Mouse (Mus musculus) myocyte (in vitro differentiated cells): ENCODE measurements around the gene Mov10. TPM values are rescaled to one million over a fixed set of nuclear protein-coding genes. Genes with fewer than 3 reads are reported as not detected.

Experiments
- H3K27me3 ChIP-seq: one replicate; pipeline ENCODE4 v1.6.1; 2011; ENCODE audit not compliant: control insufficient read depth, insufficient read depth, insufficient read length
- H3K36me3 ChIP-seq: one replicate; pipeline ENCODE4 v1.6.1; 2011; ENCODE audit not compliant: control insufficient read depth, insufficient read depth
- H3K4me2 ChIP-seq: one replicate; pipeline ENCODE4 v1.6.1; 2011; ENCODE audit warnings: low read depth, control low read depth
- H3K4me3 ChIP-seq: one replicate; pipeline ENCODE4 v1.5.1; 2011; ENCODE audit warnings: mild to moderate bottlenecking, control low read depth, moderate library complexity
- H3K79me2 ChIP-seq: one replicate; pipeline ENCODE4 v1.6.1; 2011; ENCODE audit not compliant: control insufficient read depth, insufficient read depth
- H3ac ChIP-seq: one replicate; pipeline ENCODE4 v1.6.1; 2011; ENCODE audit not compliant: control insufficient read depth, insufficient read length
- CEBPB ChIP-seq: IDR thresholded peaks from 2 replicates; pipeline ENCODE4 v1.6.1; 2011; ENCODE audit warnings: mild to moderate bottlenecking, moderate library complexity; ENCODE audit not compliant: poor library complexity, insufficient read depth, severe bottlenecking
- E2F4 ChIP-seq: IDR thresholded peaks from one replicate; pipeline ENCODE4 v1.6.1; 2011; ENCODE audit warnings: mild to moderate bottlenecking, control low read depth, moderate library complexity; ENCODE audit not compliant: insufficient read depth
- MAX ChIP-seq: IDR thresholded peaks from one replicate; pipeline ENCODE4 v1.6.1; 2011; ENCODE audit warnings: low read depth, mild to moderate bottlenecking, control low read depth
- MYOD1 ChIP-seq, 3 experiments: IDR thresholded peaks; one replicate each; pipeline ENCODE4 v1.6.1; 2011; ENCODE audit warnings: control low read depth in 2 of 3, low read depth in 2 of 3, mild to moderate bottlenecking in 2 of 3, moderate library complexity in 1 of 3; ENCODE audit not compliant: insufficient read length in 2 of 3, control insufficient read depth in 1 of 3
- MYOG ChIP-seq, 3 experiments: IDR thresholded peaks; one replicate each; pipeline ENCODE4 v1.6.1; 2011; ENCODE audit warnings: control low read depth in 2 of 3, low read depth in 2 of 3, mild to moderate bottlenecking in 2 of 3; ENCODE audit not compliant: insufficient read length in 2 of 3, control insufficient read depth in 1 of 3, insufficient read depth in 1 of 3
- POLR2A ChIP-seq: IDR thresholded peaks from one replicate; pipeline ENCODE4 v1.6.1; 2011; ENCODE audit warnings: low read depth, mild to moderate bottlenecking, control low read depth, moderate library complexity; ENCODE audit not compliant: insufficient read length
- POLR2AphosphoS2 ChIP-seq: IDR thresholded peaks from one replicate; pipeline ENCODE4 v1.6.1; 2011; ENCODE audit warnings: low read depth, control low read depth; ENCODE audit not compliant: insufficient read length
- REST ChIP-seq: IDR thresholded peaks from one replicate; pipeline ENCODE4 v1.6.1; 2011; ENCODE audit warnings: mild to moderate bottlenecking, control low read depth, moderate library complexity; ENCODE audit not compliant: insufficient read depth, insufficient read length
- SRF ChIP-seq: IDR thresholded peaks from one replicate; pipeline ENCODE4 v1.6.1; 2011; ENCODE audit warnings: low read depth; ENCODE audit not compliant: control insufficient read depth, insufficient read length
- TCF12 ChIP-seq: IDR thresholded peaks from one replicate; pipeline ENCODE4 v1.6.1; 2011; ENCODE audit warnings: mild to moderate bottlenecking, control low read depth; ENCODE audit not compliant: poor library complexity, insufficient read depth, severe bottlenecking
- TCF3 ChIP-seq: IDR thresholded peaks from one replicate; pipeline ENCODE4 v1.6.1; 2011; ENCODE audit warnings: low read depth, control low read depth; ENCODE audit not compliant: insufficient read length
- USF1 ChIP-seq: IDR thresholded peaks from one replicate; pipeline ENCODE4 v1.6.1; 2011; ENCODE audit warnings: low read depth, mild to moderate bottlenecking, control low read depth, moderate library complexity
- polyA plus RNA-seq: library from polyadenylated mRNA; unstranded; fragments of >200 nt; fragmentation: generic; extraction: Trizol; gene quantifications from one replicate; pipeline ENCODE4 v1.2.1, GENCODE M21; 2012; ENCODE audit warnings: missing spikeins

Gene Mov10
- polyA plus RNA-seq, 1 experiment: 6.7 TPM

DNA sequence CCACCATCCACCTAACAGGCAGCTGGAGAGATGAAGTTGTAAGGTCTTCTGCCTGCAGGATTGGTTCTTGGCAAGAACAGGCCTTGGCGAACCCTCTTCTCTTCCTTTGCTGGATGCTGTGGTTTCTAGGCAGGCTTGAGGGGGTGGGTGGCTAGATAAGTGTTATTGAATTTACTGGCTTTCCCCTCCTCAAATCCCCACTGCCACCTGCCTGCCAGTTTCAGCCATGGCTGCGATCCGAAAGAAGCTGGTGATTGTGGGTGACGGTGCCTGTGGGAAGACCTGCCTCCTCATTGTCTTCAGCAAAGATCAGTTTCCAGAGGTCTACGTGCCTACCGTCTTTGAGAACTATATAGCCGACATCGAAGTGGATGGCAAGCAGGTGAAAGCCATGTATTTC lies 26.7 kb downstream of the Mov10 start:
- peaks cover 21% of the 10 kb centered on the region for H3K36me3 ChIP-seq
- H3K4me3 ChIP-seq: no peak overlapping the region
- no peak overlapping the region for H3ac ChIP-seq
- TF ChIP-seq MYOD1 (IDR thresholded peaks at IDR 0.05; ENCODE audit: control insufficient read depth in 1 of 3, insufficient read length in 2 of 3, low read depth in 2 of 3) (no peak), TCF12 (no peak), POLR2AphosphoS2 (no peak), REST (no peak), USF1 (no peak), MYOG (IDR thresholded peaks at IDR 0.05; ENCODE audit: control insufficient read depth in 1 of 3, insufficient read depth in 1 of 3, insufficient read length in 2 of 3, low read depth in 2 of 3) (no peak), CEBPB (no peak), MAX (no peak), POLR2A (no peak), TCF3 (no peak), E2F4 (no peak)
- H3K4me2 ChIP-seq: peak overlapping the region; percentile 95
- H3K79me2 ChIP-seq: peaks cover 40% of the 10 kb centered on the region
- no peaks in the 10 kb centered on the region for H3K27me3 ChIP-seq

DNA sequence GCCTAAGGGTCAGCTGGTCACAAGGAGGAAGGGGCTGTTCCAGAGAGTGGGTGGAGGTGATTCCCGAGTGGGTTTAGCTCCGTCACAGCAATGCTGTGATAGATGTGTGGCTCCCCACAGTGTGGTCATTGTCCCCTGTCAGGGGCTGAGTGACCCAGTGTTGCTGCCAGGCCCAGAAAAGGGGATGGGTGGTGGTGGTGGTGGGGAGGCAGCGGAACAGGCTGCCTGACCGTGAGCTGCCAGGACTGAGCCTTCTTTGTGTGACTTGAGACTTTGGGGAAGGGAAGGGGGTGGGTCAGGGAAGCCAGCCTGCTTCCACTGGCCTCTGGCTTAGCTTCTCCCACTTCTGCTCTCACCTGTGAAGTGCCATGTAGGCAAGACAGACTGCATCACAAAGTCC lies 27.3 kb downstream of the Mov10 start:
- no peaks in the 10 kb centered on the region for H3K27me3 ChIP-seq
- no peak overlapping the region for H3ac ChIP-seq
- peak overlapping the region; percentile 89 for H3K4me3 ChIP-seq
- H3K36me3 ChIP-seq: peaks cover 16% of the 10 kb centered on the region
- H3K4me2 ChIP-seq: peak overlapping the region; percentile 95
- TF ChIP-seq CEBPB (no peak), MYOG (IDR thresholded peaks at IDR 0.05; ENCODE audit: control insufficient read depth in 1 of 3, insufficient read depth in 1 of 3, insufficient read length in 2 of 3, low read depth in 2 of 3) (no peak), E2F4 (no peak), MYOD1 (IDR thresholded peaks at IDR 0.05; ENCODE audit: control insufficient read depth in 1 of 3, insufficient read length in 2 of 3, low read depth in 2 of 3) (no peak), POLR2AphosphoS2 (no peak), TCF12 (no peak)
- peaks cover 40% of the 10 kb centered on the region for H3K79me2 ChIP-seq

DNA sequence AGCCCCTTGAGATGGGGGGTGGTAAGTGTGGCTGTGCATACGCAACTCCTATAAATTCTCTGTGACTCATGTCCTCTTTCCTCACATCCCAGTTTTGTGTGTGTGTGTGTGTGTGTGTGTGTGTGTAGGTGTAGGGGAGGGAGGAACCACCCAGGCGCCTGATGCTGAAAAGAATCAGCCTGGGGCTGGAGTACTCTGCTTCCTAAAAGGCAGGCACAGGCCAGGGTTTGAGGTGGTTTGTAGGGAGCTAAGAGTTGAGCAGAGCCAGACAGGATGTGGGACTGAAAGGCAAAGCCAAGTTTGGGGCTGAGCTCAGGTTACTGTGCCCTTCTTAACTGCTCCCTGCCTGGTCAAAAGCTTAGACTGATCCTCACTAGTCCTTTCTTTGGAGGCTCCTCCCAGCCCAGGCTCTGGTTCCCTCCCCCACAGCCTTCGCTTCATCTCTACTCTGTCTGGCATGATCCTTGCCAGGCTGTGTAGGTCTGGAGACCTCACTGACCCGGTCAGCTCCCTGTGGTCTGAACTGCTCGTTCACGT lies 27.9 kb downstream of the Mov10 start:
- H3K4me3 ChIP-seq: peak overlapping the region; percentile 89
- peaks cover 40% of the 10 kb centered on the region for H3K79me2 ChIP-seq
- H3K27me3 ChIP-seq: no peaks in the 10 kb centered on the region
- H3K36me3 ChIP-seq: peaks cover 16% of the 10 kb centered on the region
- peak overlapping the region; percentile 80 for H3ac ChIP-seq
- peak overlapping the region; percentile 95 for H3K4me2 ChIP-seq
- TF ChIP-seq MYOD1 (IDR thresholded peaks at IDR 0.05; ENCODE audit: control insufficient read depth in 1 of 3, insufficient read length in 2 of 3, low read depth in 2 of 3): peak in 1 of 3 experiments; percentile 38
- TF ChIP-seq TCF3: no peak
- TF ChIP-seq USF1: no peak
- TF ChIP-seq MYOG (IDR thresholded peaks at IDR 0.05; ENCODE audit: control insufficient read depth in 1 of 3, insufficient read depth in 1 of 3, insufficient read length in 2 of 3, low read depth in 2 of 3): no peak
- TF ChIP-seq SRF: peak; percentile 83
- peak; percentile 47; the same call in 1 of the 2 replicates for TF ChIP-seq CEBPB
- peak; percentile 87 for TF ChIP-seq POLR2AphosphoS2
- TF ChIP-seq POLR2A: peak; percentile 70

DNA sequence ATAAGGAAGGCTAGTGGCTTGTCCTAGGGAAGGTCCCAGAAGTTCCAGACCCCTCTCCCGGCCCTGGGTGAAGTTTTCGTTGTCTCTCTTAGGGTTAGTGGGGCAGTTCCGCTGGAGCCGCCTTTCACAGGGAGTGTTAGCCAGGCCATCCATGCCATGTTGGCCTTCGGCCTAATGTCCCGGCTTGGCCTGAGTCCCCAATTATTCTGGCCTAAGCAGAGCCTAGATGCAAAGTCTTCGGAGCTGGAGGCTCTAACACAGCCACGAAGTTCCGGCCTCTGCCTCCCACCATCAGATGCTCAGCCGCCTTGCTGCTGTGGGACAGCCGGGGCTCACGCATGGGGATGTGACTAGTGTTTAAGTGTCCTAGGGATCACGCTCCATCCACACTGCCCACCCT lies 28.5 kb downstream of the Mov10 start:
- TF ChIP-seq POLR2A (peak; percentile 44), SRF (no peak)
- Histone ChIP-seq H3K4me2 (peak overlapping the region; percentile 95), H3K27me3 (no peaks in the 10 kb centered on the region)

DNA sequence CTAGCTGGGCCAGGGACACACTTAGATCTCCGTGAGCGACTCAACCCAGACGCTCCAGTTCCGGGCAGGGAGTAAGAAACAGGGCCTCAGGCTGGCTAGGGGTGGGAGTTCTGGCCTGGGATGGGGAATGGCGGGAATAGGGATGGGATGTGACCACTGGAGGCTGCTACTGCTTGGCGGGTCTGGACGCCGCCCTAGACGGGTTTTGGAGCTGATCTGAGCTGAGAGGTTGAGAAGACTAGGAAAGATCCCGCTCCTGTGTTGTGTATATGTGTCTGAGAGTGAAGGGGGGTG lies 29.1 kb downstream of the Mov10 start:
- peak overlapping the region; percentile 80 for H3ac ChIP-seq

More for the DNA sequence above, 28.5 kb downstream of the Mov10 start:
- Histone ChIP-seq H3K79me2 (peaks cover 40% of the 10 kb centered on the region), H3ac (peak overlapping the region; percentile 80), H3K4me3 (peak overlapping the region; percentile 89), H3K36me3 (peaks cover 16% of the 10 kb centered on the region)

More for the DNA sequence above, 29.1 kb downstream of the Mov10 start:
- TF ChIP-seq SRF: no peak
- TF ChIP-seq CEBPB: no peak
- TF ChIP-seq MYOD1 (IDR thresholded peaks at IDR 0.05; ENCODE audit: control insufficient read depth in 1 of 3, insufficient read length in 2 of 3, low read depth in 2 of 3): no peak
- no peak for TF ChIP-seq E2F4
- no peak for TF ChIP-seq POLR2AphosphoS2
- TF ChIP-seq MAX: no peak
- no peak for TF ChIP-seq POLR2A
- no peak for TF ChIP-seq TCF12
- no peak for TF ChIP-seq MYOG (IDR thresholded peaks at IDR 0.05; ENCODE audit: control insufficient read depth in 1 of 3, insufficient read depth in 1 of 3, insufficient read length in 2 of 3, low read depth in 2 of 3)
- no peak for TF ChIP-seq USF1
- no peak for TF ChIP-seq TCF3
- TF ChIP-seq REST: no peak
- peak overlapping the region; percentile 95 for H3K4me2 ChIP-seq
- peaks cover 16% of the 10 kb centered on the region for H3K36me3 ChIP-seq
- H3K27me3 ChIP-seq: no peaks in the 10 kb centered on the region
- H3K4me3 ChIP-seq: peak overlapping the region; percentile 89
- peaks cover 40% of the 10 kb centered on the region for H3K79me2 ChIP-seq
